Comparison of ENCODE assay signal across 8 mouse cellular contexts in genomic region chr10:88201650-88202049, GRCm38 (mm10). TPM values are rescaled to one million over a fixed set of nuclear protein-coding genes. Genes with fewer than 3 reads are reported as not detected.
DNase-seq lines count a peak whose midpoint lies in the region; ATAC-seq and TF ChIP-seq lines count a peak whose summit lies in the region.

No protein-coding gene starts in this region.

- H3K27ac ChIP-seq in lung, postnatal 0 days (ENCODE audit: low read length) = no peak overlapping the region
- H3K27ac ChIP-seq in limb, embryonic 11.5 days (replicated peaks; ENCODE audit: low read depth, low read length) = no peak overlapping the region
- no peak overlapping the region; the same call in 1 of the 2 replicates for H3K27ac ChIP-seq in stomach, embryonic 14.5 days (ENCODE audit: low read length)

- DNase-seq in adrenal gland, adult (ENCODE audit: inconsistent age in 2 of 2, low spot score in 1 of 2) = peak; percentile 16 to 37
- no peak for DNase-seq in adrenal gland, postnatal 14 days
- DNase-seq in lung, postnatal 0 days (ENCODE audit: low spot score) = no peak
- no peak for DNase-seq in lung, postnatal 10 days
- DNase-seq in limb, embryonic 11.5 days (ENCODE audit: low spot score) = no peak
- no peak for DNase-seq in layer of hippocampus, adult 9-11 months
- no peak for DNase-seq in T-cell, adult 2 months (ENCODE audit: low spot score)

- peak overlapping the region; percentile 80; the same call in 1 of the 2 replicates for H3K9ac ChIP-seq in lung, postnatal 0 days (replicated peaks; ENCODE audit: low read depth)
- H3K9ac ChIP-seq in limb, embryonic 11.5 days (ENCODE audit: low read length) = peak overlapping the region; percentile 81
- no peak overlapping the region for H3K9ac ChIP-seq in stomach, embryonic 14.5 days (replicated peaks; ENCODE audit: low read depth, low read length)

- H3K36me3 ChIP-seq in lung, postnatal 0 days (ENCODE audit: insufficient read depth, low read length) = no peaks in the 10 kb centered on the region
- no peaks in the 10 kb centered on the region for H3K36me3 ChIP-seq in limb, embryonic 11.5 days (ENCODE audit: control insufficient read depth, insufficient read depth, low read length)
- 0 out of 2 replicates have a peak, but pooled peaks cover 4% of the 10 kb centered on the region for H3K36me3 ChIP-seq in stomach, embryonic 14.5 days (ENCODE audit: control insufficient read depth, insufficient read depth, low read length)

- WGBS in lung, postnatal 0 days = 67% methylated on average over 13 of the region's 13 CpGs
- 76% methylated on average over 13 of the region's 13 CpGs for WGBS in limb, embryonic 11.5 days
- WGBS in stomach, embryonic 14.5 days = 72% methylated on average over 13 of the region's 13 CpGs

- peaks cover 8% of the 10 kb centered on the region; the same call in 1 of the 2 replicates for H3K4me1 ChIP-seq in lung, postnatal 0 days (ENCODE audit: insufficient read depth, low read depth, low read length)
- 0 out of 2 replicates have a peak, but pooled peaks cover 2% of the 10 kb centered on the region for H3K4me1 ChIP-seq in limb, embryonic 11.5 days (ENCODE audit: control insufficient read depth, insufficient read depth, low read length)
- H3K4me1 ChIP-seq in stomach, embryonic 14.5 days (ENCODE audit: control insufficient read depth, insufficient read depth, low read length) = 0 out of 2 replicates have a peak, but pooled peaks cover 6% of the 10 kb centered on the region

- no peak for TF ChIP-seq CTCF in lung, postnatal 0 days (IDR thresholded peaks at IDR 0.05)

- H3K4me3 ChIP-seq in lung, postnatal 0 days (ENCODE audit: low read depth, low read length) = peak overlapping the region; percentile 69
- peak overlapping the region; percentile 60 for H3K4me3 ChIP-seq in limb, embryonic 11.5 days (ENCODE audit: low read depth, low read length)
- H3K4me3 ChIP-seq in stomach, embryonic 14.5 days (ENCODE audit: low read depth, low read length) = peak overlapping the region; percentile 48

- no peak for ATAC-seq in lung, postnatal 0 days
- no peak for ATAC-seq in limb, embryonic 11.5 days (ENCODE audit: insufficient number of reproducible peaks, low FRiP score, low TSS enrichment, low read depth)
- no peak for ATAC-seq in stomach, embryonic 14.5 days (ENCODE audit: insufficient number of reproducible peaks, insufficient read depth, low FRiP score, low read depth)

- H3K4me2 ChIP-seq in lung, postnatal 0 days (replicated peaks; ENCODE audit: low read depth, low read length) = peak overlapping the region; percentile 78
- peak overlapping the region; percentile 52 for H3K4me2 ChIP-seq in limb, embryonic 11.5 days (ENCODE audit: low read depth, severe bottlenecking)
- H3K4me2 ChIP-seq in stomach, embryonic 14.5 days (replicated peaks; ENCODE audit: low read depth, low read length) = peak overlapping the region; percentile 59

- no peak for TF ChIP-seq EP300 in lung, postnatal 0 days (IDR thresholded peaks at IDR 0.05)

- H3K9me3 ChIP-seq in lung, postnatal 0 days (ENCODE audit: low read length) = no peaks in the 10 kb centered on the region
- no peaks in the 10 kb centered on the region for H3K9me3 ChIP-seq in limb, embryonic 11.5 days (ENCODE audit: control insufficient read depth, low read length)
- H3K9me3 ChIP-seq in stomach, embryonic 14.5 days (ENCODE audit: control insufficient read depth, low read depth, low read length) = no peaks in the 10 kb centered on the region

- H3K27me3 ChIP-seq in lung, postnatal 0 days (replicated peaks; ENCODE audit: insufficient read depth, low read length) = no peaks in the 10 kb centered on the region
- H3K27me3 ChIP-seq in limb, embryonic 11.5 days (ENCODE audit: control insufficient read depth, insufficient read depth, low read length) = no peaks in the 10 kb centered on the region
- H3K27me3 ChIP-seq in stomach, embryonic 14.5 days (ENCODE audit: control insufficient read depth, insufficient read depth, low read length) = no peaks in the 10 kb centered on the region

RNA-seq across cellular contexts. Expression of gene Washc3, which starts 0.8 kb away (rescaled TPM):
- 47.8 and 48.4 TPM in 2 replicates for total RNA-seq in adrenal gland, postnatal 14 days (2021)
- polyA plus RNA-seq in lung, postnatal 0 days (2015; fragmentation: Nextera tagmentation; extraction: Ambion mirVana) = 73.0 and 75.2 TPM in 2 replicates
- 45.2 and 51.2 TPM in 2 replicates for polyA plus RNA-seq in limb, embryonic 11.5 days (2014; fragmentation: Nextera tagmentation; extraction: Ambion mirVana)
- 67.4 and 68.0 TPM in 2 replicates for polyA plus RNA-seq in stomach, embryonic 14.5 days (2014; fragmentation: Nextera tagmentation; extraction: Ambion mirVana)

RNA-seq across cellular contexts. Expression of gene Nup37, which starts 54.9 kb away (rescaled TPM):
- 13.3 and 15.2 TPM in 2 replicates for total RNA-seq in adrenal gland, postnatal 14 days (2021)
- polyA plus RNA-seq in lung, postnatal 0 days (2015; fragmentation: Nextera tagmentation; extraction: Ambion mirVana) = 21.3 and 22.5 TPM in 2 replicates
- polyA plus RNA-seq in limb, embryonic 11.5 days (2014; fragmentation: Nextera tagmentation; extraction: Ambion mirVana) = 112 TPM in 2 replicates
- 89.8 and 92.9 TPM in 2 replicates for polyA plus RNA-seq in stomach, embryonic 14.5 days (2014; fragmentation: Nextera tagmentation; extraction: Ambion mirVana)

RNA-seq across cellular contexts. Expression of gene Parpbp, which starts 54.9 kb away (rescaled TPM):
- total RNA-seq in adrenal gland, postnatal 14 days (2021) = 4.2 and 5.2 TPM in 2 replicates
- polyA plus RNA-seq in lung, postnatal 0 days (2015; fragmentation: Nextera tagmentation; extraction: Ambion mirVana) = 0.79 and 0.94 TPM in 2 replicates
- polyA plus RNA-seq in limb, embryonic 11.5 days (2014; fragmentation: Nextera tagmentation; extraction: Ambion mirVana) = 17.8 and 20.6 TPM in 2 replicates
- polyA plus RNA-seq in stomach, embryonic 14.5 days (2014; fragmentation: Nextera tagmentation; extraction: Ambion mirVana) = 11.6 and 15.8 TPM in 2 replicates

Comparison
In these comparisons a context has a peak if more than half of its experiments do, and no peak if none do; other contexts are left out.
1. DNase-seq: peak in adrenal gland, adult (2 of 2); none in adrenal gland, postnatal 14 days (single experiment), lung, postnatal 0 days (single experiment), lung, postnatal 10 days (single experiment), limb, embryonic 11.5 days (single experiment), layer of hippocampus, adult 9-11 months (single experiment) and T-cell, adult 2 months (single experiment).
2. Peak in every context shown above with its lines, with median percentiles within 50 percentile points of each other: H3K4me2 ChIP-seq and H3K4me3 ChIP-seq.